ENCODE assay signal across 23 mouse cellular contexts in genomic region chr1:139407701-139408100, GRCm38 (mm10). TPM values are rescaled to one million over a fixed set of nuclear protein-coding genes. Genes with fewer than 3 reads are reported as not detected.
DNase-seq lines count a peak whose midpoint lies in the region; ATAC-seq and TF ChIP-seq lines count a peak whose summit lies in the region.
"Had no signal": no experiment of that assay in that cellular context is flagged by ENCODE, and none has a peak within 500 bp of the region (broad histone marks: within the 10 kb centered on the region; RNA-seq: fewer than 3 reads in every experiment).

No protein-coding gene starts in this region.

- no peak overlapping the region for H3K27ac ChIP-seq in layer of hippocampus, adult 2 months
- no peak overlapping the region for H3K27ac ChIP-seq in ES-E14 (ENCODE audit: insufficient read depth, low read depth, low read length, poor library complexity, severe bottlenecking)
- H3K27ac ChIP-seq in forebrain, embryonic 11.5 days (ENCODE audit: low read depth, low read length): no peak overlapping the region
- H3K27ac ChIP-seq: embryonic facial prominence, embryonic 12.5 days; macrophage; midbrain, embryonic 15.5 days; neural tube, embryonic 13.5 days had no signal

- 58% methylated on average over 5 of the region's 5 CpGs for WGBS in forebrain, embryonic 11.5 days

- no peak overlapping the region for H3K9ac ChIP-seq in ES-E14 (ENCODE audit: insufficient read depth, low read depth, low read length, poor library complexity, severe bottlenecking)
- H3K9ac ChIP-seq in forebrain, embryonic 11.5 days (ENCODE audit: low read length): no peak overlapping the region
- H3K9ac ChIP-seq: embryonic facial prominence, embryonic 12.5 days; midbrain, embryonic 15.5 days; neural tube, embryonic 13.5 days had no signal

- no peaks in the 10 kb centered on the region for H3K36me3 ChIP-seq in ES-E14 (ENCODE audit: control insufficient read depth, insufficient read depth, low read length, poor library complexity, severe bottlenecking)
- no peaks in the 10 kb centered on the region for H3K36me3 ChIP-seq in forebrain, embryonic 11.5 days (ENCODE audit: control insufficient read depth, insufficient read depth, low read length)
- H3K36me3 ChIP-seq: embryonic facial prominence, embryonic 12.5 days; G1E; midbrain, embryonic 15.5 days; neural tube, embryonic 13.5 days had no signal

- no peak overlapping the region for H3K4me2 ChIP-seq in forebrain, embryonic 11.5 days (ENCODE audit: low read depth, low read length, severe bottlenecking)
- H3K4me2 ChIP-seq: embryonic facial prominence, embryonic 12.5 days; heart, embryonic 11.5 days; midbrain, embryonic 15.5 days; neural tube, embryonic 13.5 days had no signal

- TF ChIP-seq CTCF in layer of hippocampus, adult 2 months (conservative IDR thresholded peaks at IDR 0.05): peak; percentile 31

- H3K9me3 ChIP-seq in ES-E14 (ENCODE audit: control insufficient read depth, insufficient read depth, low read depth, low read length): peaks cover 3% of the 10 kb centered on the region; the same call in 1 of the 2 replicates
- no peaks in the 10 kb centered on the region for H3K9me3 ChIP-seq in forebrain, embryonic 11.5 days (ENCODE audit: control insufficient read depth, low read length)
- H3K9me3 ChIP-seq: embryonic facial prominence, embryonic 12.5 days; midbrain, embryonic 15.5 days; neural tube, embryonic 13.5 days had no signal

- DNase-seq in layer of hippocampus, adult 2 months (ENCODE audit: low spot score in 2 of 2): no peak
- DNase-seq in layer of hippocampus, adult 9-10 months (ENCODE audit: low spot score): no peak
- peak; percentile 9 for DNase-seq in CD4-positive helper T cell, adult 2 months (ENCODE audit: low read depth, low spot score)
- peak; percentile 17 for DNase-seq in ES-E14 (ENCODE audit: low read depth, low spot score)
- no peak for DNase-seq in left cerebral cortex, adult 11 months (ENCODE audit: low spot score)
- DNase-seq in forebrain, embryonic 11.5 days (ENCODE audit: low spot score): no peak
- DNase-seq in thymus, adult 18-20 months: no peak
- DNase-seq: cerebellum, postnatal 25 days; gastrocnemius, postnatal 25 days; kidney, postnatal 14 days; left cerebral cortex, postnatal 4 days; lung, adult 18-20 months; right cerebral cortex, postnatal 4 days had no signal

- ATAC-seq in inflammation-experienced regulatory T-cells, adult 6 months: peak; percentile 17
- no peak for ATAC-seq in forebrain, embryonic 11.5 days (replicated peaks; ENCODE audit: low FRiP score)
- ATAC-seq: activated CD4-positive, CD25-positive, alpha-beta regulatory T cell, adult 4 months; hindbrain, embryonic 16.5 days; midbrain, embryonic 15.5 days had no signal

- in situ Hi-C loops in ES-E14 (cut with MboI; ENCODE audit: low sequenced_read_pairs in 2 of 2, unreplicated experiment in 2 of 2): no loop called here

- H3K4me3 ChIP-seq in layer of hippocampus, adult 2 months: no peak overlapping the region
- H3K4me3 ChIP-seq in ES-E14 (ENCODE audit: insufficient read depth in 1 of 2, low read depth in 1 of 2, low read length in 2 of 2, poor library complexity in 1 of 2, severe bottlenecking in 1 of 2): no peak overlapping the region
- H3K4me3 ChIP-seq in forebrain, embryonic 11.5 days (ENCODE audit: low read depth, low read length): no peak overlapping the region
- H3K4me3 ChIP-seq: embryonic facial prominence, embryonic 12.5 days; midbrain, embryonic 15.5 days; neural tube, embryonic 13.5 days had no signal

- H3K27me3 ChIP-seq in forebrain, embryonic 11.5 days (ENCODE audit: control insufficient read depth, insufficient read depth, low read length): no peaks in the 10 kb centered on the region
- H3K27me3 ChIP-seq: embryonic facial prominence, embryonic 12.5 days; midbrain, embryonic 15.5 days; neural tube, embryonic 13.5 days had no signal

- 0 out of 4 replicates have a peak, but pooled peaks cover 0 to under 1% of the 10 kb centered on the region in 2 experiments for H3K4me1 ChIP-seq in ES-E14 (ENCODE audit: control insufficient read depth in 2 of 2, insufficient read depth in 2 of 2, low read length in 2 of 2, poor library complexity in 1 of 2)
- no peaks in the 10 kb centered on the region for H3K4me1 ChIP-seq in forebrain, embryonic 11.5 days (replicated peaks; ENCODE audit: control insufficient read depth, insufficient read depth, low read length)
- H3K4me1 ChIP-seq: embryonic facial prominence, embryonic 12.5 days; midbrain, embryonic 15.5 days; neural tube, embryonic 13.5 days had no signal

TF ChIP-seq in ES-E14, 5 proteins besides CTCF, POLR2A, EP300 and RAD21:
- no peak for TF ChIP-seq CHD2 (IDR thresholded peaks at IDR 0.05; ENCODE audit: low read depth, low read length)
- TF ChIP-seq HCFC1 (IDR thresholded peaks at IDR 0.05; ENCODE audit: borderline replicate concordance, insufficient read depth, low read length): no peak
- no peak for TF ChIP-seq MAFK (IDR thresholded peaks at IDR 0.05; ENCODE audit: insufficient read depth, low read depth, low read length)
- TF ChIP-seq ZC3H11A (IDR thresholded peaks at IDR 0.05; ENCODE audit: borderline replicate concordance, low read depth, low read length): no peak
- no peak for TF ChIP-seq ZNF384 (IDR thresholded peaks at IDR 0.05; ENCODE audit: low read depth, low read length)
TF ChIP-seq in ES-E14: peak in this region for 0.

RNA-seq across cellular contexts. Expression of gene Zbtb41, which starts 14.4 kb away (rescaled TPM):
- 10 to 100 TPM; 28.3 to 30.9 TPM for total RNA-seq in layer of hippocampus, adult 2 months (2021)
- total RNA-seq in ES-E14 (2012; rRNA removed): 11.4 and 12.3 TPM in 2 replicates
- 1 to 10 TPM; 4.3 to 7.2 (median 4.8) TPM for polyA plus RNA-seq in inflammation-experienced regulatory T-cells, adult 6 months (2017; shearing (Covaris generic))
- 18.3 and 21.0 TPM in 2 replicates for polyA plus RNA-seq in forebrain, embryonic 11.5 days (2014; fragmentation: Nextera tagmentation; extraction: Ambion mirVana)

RNA-seq across cellular contexts. Expression of gene Crb1, which starts 30.8 kb away (rescaled TPM):
- total RNA-seq in layer of hippocampus, adult 2 months (2021): under 1 TPM; 0.32 to 0.82 TPM
- total RNA-seq in ES-E14 (2012; rRNA removed): 0.11 and 0.18 TPM in 2 replicates
- not detected for polyA plus RNA-seq in inflammation-experienced regulatory T-cells, adult 6 months (2017; shearing (Covaris generic))
- 2.0 and 2.1 TPM in 2 replicates for polyA plus RNA-seq in forebrain, embryonic 11.5 days (2014; fragmentation: Nextera tagmentation; extraction: Ambion mirVana)
- total RNA-seq: gastrocnemius, postnatal 25 days had no signal
- polyA plus RNA-seq: activated CD4-positive, CD25-positive, alpha-beta regulatory T cell, adult 4 months; G1E; macrophage; thymus, postnatal 0 days had no signal

RNA-seq across cellular contexts. Expression of gene Aspm, which starts 46.9 kb away (rescaled TPM):
- total RNA-seq in layer of hippocampus, adult 2 months (2021): under 1 TPM; 0.64 to 0.88 TPM
- total RNA-seq in ES-E14 (2012; rRNA removed): 42.8 and 51.5 TPM in 2 replicates
- polyA plus RNA-seq in inflammation-experienced regulatory T-cells, adult 6 months (2017; shearing (Covaris generic)): 10 to 100 TPM in 1 of 3 experiments, 1 to 10 TPM in 1, under 1 TPM in 1; 0.50 to 10.3 (median 1.2) TPM
- polyA plus RNA-seq in forebrain, embryonic 11.5 days (2014; fragmentation: Nextera tagmentation; extraction: Ambion mirVana): 33.1 and 34.3 TPM in 2 replicates

Comparison
In these comparisons a context has a peak if more than half of its experiments do, and no peak if none do; other contexts are left out.
1. DNase-seq: peak in CD4-positive helper T cell, adult 2 months (single experiment) and ES-E14 (single experiment); none in layer of hippocampus, adult 2 months (0 of 2), layer of hippocampus, adult 9-10 months (single experiment), left cerebral cortex, adult 11 months (single experiment), forebrain, embryonic 11.5 days (single experiment) and thymus, adult 18-20 months (0 of 2).
2. RNA of gene Aspm, which starts 46.9 kb away (total RNA-seq): 42.8 to 51.5 TPM in ES-E14; 0.64 to 0.88 TPM in layer of hippocampus, adult 2 months; every median in the first group is over 10 times any median in the second.